18 mouse cellular contexts compared by ENCODE assay signal in the genomic region with DNA sequence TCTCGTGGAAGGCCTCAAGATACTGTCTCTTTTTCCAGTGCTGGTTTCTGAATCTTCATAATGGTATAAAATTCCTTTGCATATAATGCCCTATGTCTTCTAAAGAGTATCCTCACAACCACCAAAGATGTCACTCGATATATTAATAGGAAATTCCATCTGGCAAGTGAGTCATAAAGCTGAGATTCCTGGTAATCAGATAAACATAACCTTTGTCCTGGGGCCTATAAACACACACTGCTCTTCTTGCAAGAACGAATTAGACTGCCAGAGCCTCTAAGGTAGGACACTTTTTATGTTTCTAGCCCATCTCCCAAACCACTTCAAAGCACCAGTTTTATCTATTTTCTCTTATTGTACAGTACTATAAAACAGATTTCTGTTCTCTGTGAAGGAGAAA.
"Had no signal": no experiment of that assay in that cellular context is flagged by ENCODE, and none has a peak within 500 bp of the region (broad histone marks: within the 10 kb centered on the region; RNA-seq: fewer than 3 reads in every experiment).

No protein-coding gene starts in this region.

- H3K36me3 ChIP-seq: limb, embryonic 10.5 days; limb, embryonic 13.5 days; liver, embryonic 13.5 days; midbrain, embryonic 12.5 days; midbrain, embryonic 15.5 days; neural tube, embryonic 13.5 days had no signal

- H3K27me3 ChIP-seq: limb, embryonic 13.5 days; liver, embryonic 13.5 days; midbrain, embryonic 12.5 days; midbrain, embryonic 15.5 days; neural tube, embryonic 13.5 days had no signal

- H3K4me3 ChIP-seq: limb, embryonic 10.5 days; limb, embryonic 13.5 days; liver, embryonic 13.5 days; midbrain, embryonic 12.5 days; midbrain, embryonic 15.5 days; neural tube, embryonic 13.5 days had no signal

- H3K9me3 ChIP-seq: limb, embryonic 10.5 days; limb, embryonic 13.5 days; liver, embryonic 13.5 days; midbrain, embryonic 12.5 days; midbrain, embryonic 15.5 days; neural tube, embryonic 13.5 days had no signal

- DNase-seq: kidney, adult 9 months; kidney, postnatal 14 days; kidney, postnatal 4 days; liver; liver, embryonic 13.5 days; lung, embryonic 14.5 days; retina, postnatal 1 day; right cerebral cortex, postnatal 25 days; spleen, adult 18-20 months; thymus, adult 18-20 months; thymus, postnatal 14 days had no signal

- H3K4me1 ChIP-seq: limb, embryonic 10.5 days; limb, embryonic 13.5 days; liver, embryonic 13.5 days; midbrain, embryonic 12.5 days; midbrain, embryonic 15.5 days; neural tube, embryonic 13.5 days had no signal

- ATAC-seq: lung, postnatal 0 days; midbrain, embryonic 15.5 days had no signal

- H3K9ac ChIP-seq: limb, embryonic 13.5 days; liver, embryonic 13.5 days; lung, embryonic 14.5 days; midbrain, embryonic 12.5 days; midbrain, embryonic 15.5 days; neural tube, embryonic 13.5 days had no signal

- H3K4me2 ChIP-seq: limb, embryonic 13.5 days; liver, embryonic 13.5 days; lung, embryonic 14.5 days; midbrain, embryonic 12.5 days; midbrain, embryonic 15.5 days; neural tube, embryonic 13.5 days had no signal

- H3K27ac ChIP-seq: limb, embryonic 10.5 days; limb, embryonic 13.5 days; liver, embryonic 13.5 days; macrophage; midbrain, embryonic 12.5 days; midbrain, embryonic 15.5 days; neural tube, embryonic 13.5 days had no signal
